Mouse (Mus musculus) kidney, adult 2 months (tissue): ENCODE measurements at regions not wholly inside any gene's neighbourhood (a gene's known extent, or its start where the extent isn't known, plus 50 kb on each side); places are given as distances from the start of the nearest gene placed in this dataset.

Source experiments
- CTCF ChIP-seq: fragments of 200-500 bp; conservative IDR thresholded peaks from 2 replicates; pipeline ENCODE4 v1.5.1; 2011; ENCODE audit warnings: low read depth, mild to moderate bottlenecking, control low read depth, low read length, moderate library complexity, mixed read lengths; ENCODE audit not compliant: insufficient read depth, insufficient read length
- POLR2A ChIP-seq: fragments of 200-500 bp; IDR thresholded peaks from one replicate; pipeline ENCODE4 v1.6.1; 2011; ENCODE audit warnings: low read depth, low read length, control low read depth

- no peak for TF ChIP-seq CTCF
- no peak for TF ChIP-seq POLR2A
Observed at GRCm38 (mm10) chr16:24097596-24097995, 108.9 kb upstream of the Bcl6 start.
